ENCODE assay signal across 19 mouse cellular contexts in genomic region chr12:31965517-31966212, GRCm38 (mm10). TPM values are rescaled to one million over a fixed set of nuclear protein-coding genes. Genes with fewer than 3 reads are reported as not detected.
DNase-seq lines count a peak whose midpoint lies in the region; ATAC-seq and TF ChIP-seq lines count a peak whose summit lies in the region.
"Had no signal": no experiment of that assay in that cellular context is flagged by ENCODE, and none has a peak within 500 bp of the region (broad histone marks: within the 10 kb centered on the region; RNA-seq: fewer than 3 reads in every experiment).

No protein-coding gene starts in this region.

- peak; percentile 46 for DNase-seq in heart, adult 11 months
- no peak for DNase-seq in heart, adult 9 months (ENCODE audit: low spot score in 2 of 2)
- DNase-seq in MEL (ENCODE audit: low read depth, low spot score) = no peak
- DNase-seq in heart, postnatal 4 days = no peak
- no peak for DNase-seq in kidney, postnatal 10 days
- DNase-seq: adrenal gland, adult 2 months; cerebellum, adult 8-10 months; heart, adult 2 months; lung, adult 2 months; midbrain, embryonic 14.5 days; right cerebral cortex, postnatal 14 days; thymus, adult 18-20 months had no signal

- TF ChIP-seq CTCF in MEL (IDR thresholded peaks at IDR 0.05 in 2 of 3, conservative IDR thresholded peaks at IDR 0.05 in 1 of 3; ENCODE audit: control insufficient read depth in 1 of 3, insufficient read depth in 1 of 3, low read depth in 2 of 3, low read length in 3 of 3, poor library complexity in 1 of 3, severe bottlenecking in 1 of 3) = no peak

- no peaks in the 10 kb centered on the region for H3K27me3 ChIP-seq in MEL (ENCODE audit: control insufficient read depth in 1 of 2, insufficient read depth in 2 of 2, low read length in 2 of 2)
- no peaks in the 10 kb centered on the region for H3K27me3 ChIP-seq in liver, embryonic 12.5 days (replicated peaks)

- H3K27ac ChIP-seq in MEL (ENCODE audit: control insufficient read depth, low read depth, low read length) = peak overlapping the region; percentile 52
- peak overlapping the region; percentile 92 for H3K27ac ChIP-seq in liver, embryonic 12.5 days
- H3K27ac ChIP-seq: heart, adult 2 months; hindbrain, embryonic 14.5 days; kidney, postnatal 0 days; macrophage had no signal

- no peak for TF ChIP-seq POLR2A in MEL (IDR thresholded peaks at IDR 0.05; ENCODE audit: control insufficient read depth in 1 of 2, insufficient read depth in 1 of 2, low read depth in 1 of 2, low read length in 2 of 2, poor library complexity in 1 of 2)

- H3K4me2 ChIP-seq in liver, embryonic 12.5 days = peak overlapping the region; percentile 37
- H3K4me2 ChIP-seq: hindbrain, embryonic 14.5 days had no signal

- H3K4me3 ChIP-seq in MEL (ENCODE audit: control insufficient read depth in 1 of 2, insufficient read depth in 1 of 2, low read depth in 2 of 2, low read length in 2 of 2) = peak overlapping the region in 1 of 2 experiments; percentile 17; a peak in 1 of 4 replicates
- H3K4me3 ChIP-seq in liver, embryonic 12.5 days = no peak overlapping the region
- H3K4me3 ChIP-seq: heart, adult 2 months had no signal

- H3K4me1 ChIP-seq in MEL (ENCODE audit: control insufficient read depth in 1 of 2, insufficient read depth in 2 of 2, low read length in 2 of 2) = peaks cover 4 to 7% of the 10 kb centered on the region in 2 experiments
- peaks cover 31% of the 10 kb centered on the region for H3K4me1 ChIP-seq in liver, embryonic 12.5 days

- H3K36me3 ChIP-seq in MEL (ENCODE audit: control insufficient read depth in 1 of 2, insufficient read depth in 2 of 2, low read length in 2 of 2) = peaks cover 2 to 15% of the 10 kb centered on the region in 2 experiments; a peak in 3 of 4 replicates
- H3K36me3 ChIP-seq in liver, embryonic 12.5 days = peaks cover 80% of the 10 kb centered on the region

- WGBS in liver, embryonic 12.5 days (ENCODE audit: insufficient replicate concordance) = 77% methylated on average over 12 of the region's 12 CpGs

- H3K9ac ChIP-seq in MEL (ENCODE audit: control insufficient read depth, low read depth, low read length, poor library complexity, severe bottlenecking) = no peak overlapping the region
- peak overlapping the region; percentile 54; the same call in 1 of the 2 replicates for H3K9ac ChIP-seq in liver, embryonic 12.5 days
- H3K9ac ChIP-seq: hindbrain, embryonic 14.5 days had no signal

- TF ChIP-seq RAD21 in MEL (IDR thresholded peaks at IDR 0.05; ENCODE audit: low read depth, low read length) = no peak

- peak; percentile 89 for ATAC-seq in erythroblast, adult 5-6 weeks (replicated peaks; ENCODE audit: low FRiP score, poor library complexity, severe bottlenecking)
- peak; percentile 78 for ATAC-seq in liver, embryonic 12.5 days
- ATAC-seq in cerebellum, adult (ENCODE audit: insufficient number of reproducible peaks, low FRiP score, low TSS enrichment) = no peak
- ATAC-seq: intestine, postnatal 0 days had no signal

- TF ChIP-seq EP300 in MEL (IDR thresholded peaks at IDR 0.05; ENCODE audit: low read depth in 1 of 2, low read length in 2 of 2) = no peak

- H3K9me3 ChIP-seq in MEL (replicated peaks; ENCODE audit: insufficient read depth, low read length) = no peaks in the 10 kb centered on the region
- H3K9me3 ChIP-seq in liver, embryonic 12.5 days (replicated peaks) = no peaks in the 10 kb centered on the region

- no peaks in the 10 kb centered on the region for H3K79me2 ChIP-seq in MEL (ENCODE audit: control insufficient read depth, insufficient read depth, low read length, poor library complexity)

TF ChIP-seq in MEL, 35 proteins besides CTCF, POLR2A, EP300 and RAD21:
- TF ChIP-seq UBTF (IDR thresholded peaks at IDR 0.05; ENCODE audit: borderline replicate concordance, insufficient read depth, low read depth, low read length) = no peak
- no peak for TF ChIP-seq POLR2AphosphoS2 (IDR thresholded peaks at IDR 0.05; ENCODE audit: low read length)
- no peak for TF ChIP-seq CHD2 (IDR thresholded peaks at IDR 0.05; ENCODE audit: low read length)
- no peak for TF ChIP-seq GATA1 (IDR thresholded peaks at IDR 0.05; ENCODE audit: low read depth, low read length)
- TF ChIP-seq USF2 (IDR thresholded peaks at IDR 0.05; ENCODE audit: borderline replicate concordance in 1 of 2, insufficient read depth in 1 of 2, low read depth in 1 of 2, low read length in 2 of 2) = no peak
- no peak for TF ChIP-seq NRF1 (IDR thresholded peaks at IDR 0.05; ENCODE audit: insufficient read depth, low read depth, low read length, poor library complexity, severe bottlenecking)
- no peak for TF ChIP-seq HCFC1 (IDR thresholded peaks at IDR 0.05; ENCODE audit: low read depth, low read length)
- no peak for TF ChIP-seq RCOR1 (IDR thresholded peaks at IDR 0.05; ENCODE audit: low read depth, low read length)
- no peak for TF ChIP-seq MAFK (IDR thresholded peaks at IDR 0.05; ENCODE audit: borderline replicate concordance, low read depth, low read length)
- TF ChIP-seq E2F4 (IDR thresholded peaks at IDR 0.05; ENCODE audit: borderline replicate concordance, low read depth, low read length) = no peak
- no peak for TF ChIP-seq GABPA (IDR thresholded peaks at IDR 0.05; ENCODE audit: low read depth, low read length)
- no peak for TF ChIP-seq SMC3 (IDR thresholded peaks at IDR 0.05; ENCODE audit: low read depth, low read length)

RNA-seq across cellular contexts. Expression of gene Hbp1, which starts 15.3 kb away (rescaled TPM):
- 4.3 and 7.2 TPM in 2 replicates for total RNA-seq in MEL (2012; rRNA removed)
- 1 to 10 TPM in 1 of 2 experiments, not detected in 1; 8.8 TPM for polyA plus RNA-seq in MEL (2012; ENCODE audit: insufficient read depth in 1 of 2, insufficient read length in 2 of 2, low read depth in 1 of 2, low replicate concordance in 2 of 2, missing spikeins in 1 of 2)
- total RNA-seq in erythroblast, adult 5-6 weeks (2015; ENCODE audit: low replicate concordance) = 323 and 325 TPM in 2 replicates
- total RNA-seq in erythroblast, adult 5-6 weeks (2017; ENCODE audit: low replicate concordance) = 332 and 347 TPM in 2 replicates
- polyA plus RNA-seq in liver, embryonic 12.5 days (2016; fragmentation: Nextera tagmentation; extraction: Ambion mirVana) = 33.7 and 36.6 TPM in 2 replicates
- 10 to 100 TPM; 65.5 to 66.2 TPM for total RNA-seq in heart, postnatal 4 days (2021)
